Mouse (Mus musculus) liver, adult (tissue): ENCODE measurements around the gene Bnip1.

Source experiments
- GATA4 ChIP-seq: IDR thresholded peaks from 2 replicates; pipeline ENCODE4 v1.6.1; 2014; ENCODE audit warnings: mild to moderate bottlenecking, low read length; ENCODE audit not compliant: insufficient replicate concordance

Gene Bnip1

DNA sequence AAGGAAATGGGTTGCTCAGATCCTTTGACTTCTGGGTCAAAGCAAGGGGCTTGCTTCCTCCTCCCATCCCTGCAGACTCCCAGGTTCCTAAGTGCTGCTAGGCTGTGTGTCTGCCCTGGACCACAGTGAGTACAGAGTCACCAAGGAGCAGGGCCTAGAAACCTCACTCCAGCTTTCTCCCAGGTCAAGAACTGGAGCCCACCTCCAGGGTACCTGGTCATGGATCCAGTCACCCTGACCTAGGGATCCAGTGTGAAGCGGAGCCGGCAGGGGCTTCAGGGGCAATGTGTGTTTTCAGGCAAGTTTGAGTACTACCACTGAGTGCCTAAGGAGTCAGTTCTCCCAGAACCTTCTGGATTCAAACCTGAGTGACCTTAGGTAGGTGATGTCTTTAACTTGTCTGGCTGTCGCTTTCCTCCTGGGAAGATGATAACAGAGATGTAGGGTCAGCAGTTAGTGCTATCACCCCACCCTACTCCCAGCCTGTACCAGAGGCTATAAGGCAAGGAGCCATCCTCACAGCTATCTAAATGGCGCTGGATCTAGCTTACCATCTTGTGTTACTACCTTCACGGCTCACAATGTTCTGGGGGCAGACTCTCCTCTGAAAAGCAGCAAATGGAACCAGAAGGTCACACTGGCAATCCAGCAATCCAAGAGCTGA lies 53.6 kb downstream of the Bnip1 start:
- TF ChIP-seq GATA4, result no peak

DNA sequence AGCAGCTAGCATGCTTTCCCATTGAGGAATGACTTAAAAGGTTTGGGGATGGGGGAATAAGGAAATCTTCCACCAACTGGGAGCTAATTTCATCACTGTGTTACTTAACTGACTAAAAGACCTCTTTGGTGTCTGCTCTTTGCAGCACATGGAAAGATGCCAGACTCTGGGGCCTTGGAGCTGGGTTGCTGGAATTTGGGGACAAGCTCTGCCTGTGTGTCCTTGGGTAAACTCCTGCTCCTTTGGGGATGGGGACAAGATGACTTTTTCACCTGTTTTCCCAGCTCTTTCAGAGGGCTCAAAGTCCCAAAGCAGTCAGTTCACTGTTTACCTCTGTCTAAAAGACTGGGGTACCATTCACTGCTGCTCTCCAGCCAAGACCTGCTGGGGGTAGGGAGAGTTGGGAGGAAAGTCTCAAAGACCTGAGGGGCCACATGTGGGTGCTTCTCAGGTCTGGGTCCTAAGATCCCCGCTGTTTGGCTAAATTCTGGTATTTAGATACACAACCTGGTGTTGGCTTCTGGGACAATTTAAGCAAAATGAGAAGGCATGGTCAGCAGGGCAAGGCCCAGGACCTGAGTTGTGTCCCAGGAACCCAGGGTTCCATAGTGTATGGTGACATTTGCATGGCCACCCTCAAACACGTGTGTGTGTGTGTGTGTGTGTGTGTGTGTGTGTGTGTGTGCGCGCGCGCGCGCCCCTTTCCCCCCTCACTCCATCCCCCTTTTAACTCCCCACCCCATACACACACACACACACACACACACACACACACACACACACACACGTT lies 54.3 kb downstream of the Bnip1 start:
- no peak for TF ChIP-seq GATA4

DNA sequence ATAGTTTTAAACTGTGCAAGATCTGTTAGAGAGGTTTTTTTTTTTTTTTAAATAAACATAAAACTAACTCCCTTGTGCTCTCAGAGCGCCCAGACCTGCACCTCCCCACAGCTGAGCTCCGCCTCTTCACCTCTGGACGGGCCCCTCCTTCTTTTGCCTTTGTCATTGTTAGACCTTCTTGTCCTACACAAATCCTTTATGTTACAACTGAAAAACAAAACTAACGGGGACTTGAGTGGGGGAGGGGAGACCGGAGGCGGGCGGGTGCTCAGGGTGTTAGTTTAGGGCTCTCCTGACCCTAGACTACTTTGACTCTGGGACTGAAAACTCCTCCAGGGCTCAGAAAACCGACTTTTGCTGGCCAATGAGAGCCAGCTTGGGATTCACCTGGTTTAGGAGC lies 55.1 kb downstream of the Bnip1 start:
- no peak for TF ChIP-seq GATA4

DNA sequence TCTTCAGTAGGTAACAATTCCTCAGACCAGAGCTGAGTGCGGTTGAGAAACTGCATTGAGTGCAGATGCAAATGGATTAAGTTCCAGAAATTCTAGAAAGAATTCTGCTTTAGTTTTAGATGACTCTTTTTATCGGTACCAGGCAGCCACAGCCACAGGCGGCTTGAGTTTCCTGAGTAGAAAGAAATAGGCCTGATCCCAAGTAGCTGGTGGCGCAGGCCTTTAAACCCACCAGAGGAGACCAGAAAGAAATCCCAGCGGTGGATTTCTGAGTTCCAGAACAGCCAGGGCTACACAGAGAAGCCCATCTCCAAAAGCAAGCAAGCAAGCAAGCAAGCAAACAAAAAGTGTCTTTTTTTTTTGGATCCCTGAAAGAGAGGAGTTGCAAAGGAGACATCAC lies 55.5 kb downstream of the Bnip1 start:
- no peak for TF ChIP-seq GATA4

DNA sequence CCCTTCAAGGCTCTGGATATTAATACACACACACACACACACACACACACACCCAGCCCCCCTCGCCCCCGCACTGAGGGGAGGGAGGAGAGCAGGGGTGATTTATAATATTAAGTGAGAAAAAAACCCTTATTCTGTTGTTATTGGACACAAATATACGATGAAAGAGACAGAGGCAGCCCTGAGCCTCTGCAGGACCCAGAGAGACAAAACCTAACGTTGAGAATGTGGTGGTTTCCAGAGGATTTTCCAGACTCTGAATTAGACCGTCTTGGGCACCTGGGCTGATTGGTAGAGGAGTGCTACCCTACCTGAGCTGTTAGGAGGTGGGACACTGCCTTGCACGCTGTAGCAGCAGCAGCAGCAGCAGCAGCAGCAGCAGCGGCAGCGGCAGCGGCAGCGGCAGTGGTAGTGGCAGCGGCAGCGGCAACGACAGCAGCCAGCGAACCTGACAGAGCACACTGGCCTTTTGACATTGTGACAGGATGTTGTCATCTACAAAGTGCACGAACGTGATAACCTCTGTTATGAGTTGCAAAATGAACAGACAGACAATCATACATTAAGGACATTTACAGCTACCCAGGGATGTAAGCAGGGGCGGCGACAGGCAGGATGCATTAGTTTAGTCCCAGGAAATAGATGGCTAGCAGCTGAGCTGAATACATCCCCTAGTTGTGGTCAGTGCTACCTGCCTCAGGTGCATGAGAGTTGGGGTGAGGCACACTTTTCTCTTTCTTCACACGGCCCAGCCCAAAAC lies 56.1 kb downstream of the Bnip1 start:
- TF ChIP-seq GATA4, result no peak

DNA sequence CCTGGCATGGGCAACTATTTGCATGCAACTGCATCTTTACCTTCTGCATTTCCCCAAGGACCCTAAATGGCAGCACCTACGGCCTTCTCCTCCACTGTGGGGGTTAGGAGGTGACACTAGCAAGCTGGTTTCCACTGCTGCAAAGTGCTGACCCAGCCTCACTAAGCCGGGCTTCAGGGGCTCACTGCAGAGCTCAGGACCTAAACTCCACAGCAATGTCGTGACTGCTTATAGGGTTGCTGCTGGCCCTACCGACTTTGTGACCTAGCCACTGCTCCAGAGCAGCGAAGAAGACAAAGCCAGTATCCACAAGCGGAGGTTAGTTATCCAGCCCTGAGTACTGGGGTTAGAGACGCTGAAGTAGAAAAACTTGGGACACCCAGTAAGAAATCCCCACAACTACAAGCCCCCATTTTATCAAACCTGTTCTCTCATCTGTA lies 56.7 kb downstream of the Bnip1 start:
- TF ChIP-seq GATA4, result no peak

DNA sequence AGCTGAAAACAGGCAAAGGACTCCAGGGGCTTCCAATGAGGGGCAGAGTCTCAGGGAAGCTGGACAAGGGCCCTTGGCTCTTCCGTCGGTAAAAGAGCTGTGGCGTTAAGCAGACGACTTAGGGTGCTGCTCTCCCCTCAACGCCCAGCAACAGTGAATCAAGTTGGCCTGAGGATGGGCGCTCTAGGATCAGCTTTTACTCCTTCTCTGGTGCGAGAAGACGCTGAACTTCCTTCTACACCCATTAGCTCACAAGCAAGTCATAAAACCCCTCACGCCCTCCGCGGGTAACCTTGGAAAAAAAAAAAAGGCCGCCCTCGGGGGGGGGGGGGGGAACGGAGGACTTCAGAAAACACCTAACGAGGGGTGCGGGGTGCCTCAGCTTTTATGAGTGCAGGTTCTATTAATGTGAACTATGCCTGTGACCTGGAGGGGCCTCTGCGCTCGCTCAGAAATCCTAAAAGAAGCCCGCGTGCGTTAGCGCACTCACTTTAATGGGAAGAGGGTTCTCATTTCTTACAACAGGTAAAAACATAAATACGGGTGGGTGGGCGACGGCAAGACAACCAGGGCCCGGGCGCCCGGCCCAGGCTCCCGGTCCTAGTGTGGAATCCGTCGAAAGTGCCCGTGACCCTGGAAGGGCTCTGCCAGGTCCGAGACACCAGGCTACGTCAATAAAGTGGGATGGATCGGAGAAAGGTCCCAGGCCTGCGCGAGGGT lies 57.5 kb downstream of the Bnip1 start:
- TF ChIP-seq GATA4, result no peak

DNA sequence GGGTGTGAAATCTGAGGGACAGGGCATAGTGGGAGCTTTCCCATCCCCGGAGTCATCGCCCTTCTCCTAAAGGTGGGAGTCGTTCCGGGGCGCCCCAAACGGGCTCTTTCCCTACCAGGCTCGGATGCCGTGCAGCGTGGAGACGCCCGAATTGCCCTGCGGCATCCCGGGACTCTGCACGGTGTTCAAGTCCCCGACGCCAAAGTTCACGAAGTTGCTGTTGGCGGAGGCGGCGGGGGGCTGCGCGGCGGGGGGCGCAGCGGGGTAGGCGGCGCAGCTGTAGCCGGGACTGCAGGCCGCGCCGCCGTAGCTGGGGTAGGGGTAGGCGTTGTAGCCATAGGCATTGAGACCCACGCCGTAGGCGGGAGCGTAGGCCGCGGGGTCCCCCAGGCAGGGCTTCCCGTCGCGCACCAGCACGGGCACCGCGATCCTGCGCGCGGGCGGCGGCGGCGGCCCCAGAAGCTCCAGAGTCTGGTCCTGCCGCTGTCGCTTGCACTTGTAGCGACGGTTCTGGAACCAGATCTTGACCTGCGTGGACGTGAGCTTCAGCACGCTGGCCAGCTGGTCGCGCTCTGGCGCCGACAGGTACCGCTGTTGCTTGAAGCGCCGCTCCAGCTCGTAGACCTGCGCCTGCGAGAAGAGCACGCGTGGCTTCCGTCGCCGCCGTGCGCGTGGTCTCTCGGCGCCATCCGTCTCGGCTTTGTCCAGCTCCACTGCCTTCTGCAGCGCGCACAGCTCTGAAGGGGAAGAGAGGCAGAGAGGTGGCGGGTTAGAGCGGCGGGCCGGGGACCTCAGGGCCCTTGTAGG lies 58.2 kb downstream of the Bnip1 start:
- no peak for TF ChIP-seq GATA4

DNA sequence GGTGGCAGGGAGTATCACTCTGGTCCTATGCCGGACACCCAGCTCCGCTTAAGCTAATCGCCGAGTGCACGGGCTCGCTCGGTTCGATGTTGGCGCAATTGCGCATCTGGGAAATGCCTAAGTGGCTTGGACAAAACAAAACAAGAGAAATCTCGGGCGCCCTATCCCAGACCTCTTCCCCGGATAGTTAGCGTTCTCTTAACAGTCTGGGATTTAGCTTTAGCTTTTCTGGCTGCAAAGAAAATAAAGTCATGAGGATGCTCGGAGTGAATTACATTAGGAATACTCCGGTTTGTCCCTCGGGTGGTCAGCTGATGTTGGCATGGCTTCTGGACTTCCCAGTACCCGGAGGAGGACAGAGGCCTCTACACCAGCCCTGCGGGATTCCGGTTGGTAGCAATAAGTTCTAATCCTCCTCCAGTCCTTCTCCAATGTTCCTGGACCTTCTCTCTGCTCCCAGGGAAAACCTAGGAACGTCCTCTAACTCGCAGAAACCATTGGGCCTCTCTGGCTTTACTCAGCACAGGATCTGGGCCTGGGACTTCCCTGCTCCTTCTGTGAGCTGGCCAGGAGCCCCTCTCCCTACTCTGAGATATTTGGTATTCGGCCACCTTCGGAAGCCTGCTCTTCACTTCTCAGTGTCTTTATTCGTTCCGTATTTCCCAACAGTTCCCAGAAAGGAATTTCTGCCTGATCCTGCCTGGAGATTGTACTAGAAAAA lies 59.0 kb downstream of the Bnip1 start:
- TF ChIP-seq GATA4, result no peak

DNA sequence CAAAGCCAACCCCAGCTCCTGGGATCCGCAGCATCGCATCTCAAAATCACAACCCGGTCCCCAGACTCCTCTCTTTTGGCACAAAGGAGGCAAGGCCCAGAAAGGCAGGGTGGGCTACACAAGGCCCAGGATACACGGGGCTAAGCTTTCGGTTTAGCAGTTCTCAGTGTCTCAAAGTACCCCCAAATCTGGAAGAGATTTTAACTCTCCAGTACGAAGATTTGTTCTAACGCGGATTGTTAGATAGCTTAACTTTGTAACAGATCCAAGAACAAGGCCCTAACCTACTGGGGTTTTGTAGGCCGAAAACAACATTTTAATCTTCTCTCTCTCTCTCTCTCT lies 59.5 kb downstream of the Bnip1 start:
- no peak for TF ChIP-seq GATA4

DNA sequence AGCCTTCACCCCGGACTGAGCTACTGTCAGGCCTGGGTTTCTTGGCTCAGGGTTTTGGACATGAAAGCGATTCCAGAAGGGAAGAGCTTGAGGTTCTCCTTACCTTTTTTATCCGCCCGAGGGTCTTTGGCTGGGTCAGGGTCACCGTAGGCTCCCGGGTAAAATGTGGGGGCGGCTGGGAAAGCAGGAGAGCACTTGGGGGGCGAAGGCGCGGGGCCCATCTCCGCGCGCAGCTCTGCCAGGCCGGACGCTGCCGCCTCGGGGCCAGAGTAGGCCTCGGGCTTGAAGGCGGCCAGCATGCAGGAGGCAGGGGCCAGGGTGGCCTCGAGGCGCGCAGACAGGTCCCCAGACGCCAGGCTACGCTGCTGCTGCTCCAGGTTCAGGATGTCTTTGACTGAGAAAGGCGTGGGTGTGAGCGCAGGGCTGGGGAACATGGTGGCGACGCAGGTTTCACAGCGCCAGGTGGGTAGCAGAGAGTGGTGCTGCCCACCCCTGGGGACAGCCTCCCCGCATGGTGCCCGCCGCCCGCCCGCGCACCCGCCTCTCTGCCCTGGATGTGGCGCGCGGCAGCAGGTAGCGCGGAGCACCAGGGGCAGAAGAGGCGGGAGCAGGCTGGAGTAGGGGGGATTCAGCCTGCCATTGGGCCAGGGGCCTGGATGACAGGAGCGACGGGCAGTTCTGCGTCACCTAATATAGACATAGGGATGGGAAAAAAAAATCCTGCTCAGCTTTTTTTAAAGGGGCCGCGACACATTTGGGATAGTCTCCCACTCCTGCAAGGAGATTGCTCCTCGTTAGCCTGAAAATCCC lies 60.3 kb downstream of the Bnip1 start:
- no peak for TF ChIP-seq GATA4

DNA sequence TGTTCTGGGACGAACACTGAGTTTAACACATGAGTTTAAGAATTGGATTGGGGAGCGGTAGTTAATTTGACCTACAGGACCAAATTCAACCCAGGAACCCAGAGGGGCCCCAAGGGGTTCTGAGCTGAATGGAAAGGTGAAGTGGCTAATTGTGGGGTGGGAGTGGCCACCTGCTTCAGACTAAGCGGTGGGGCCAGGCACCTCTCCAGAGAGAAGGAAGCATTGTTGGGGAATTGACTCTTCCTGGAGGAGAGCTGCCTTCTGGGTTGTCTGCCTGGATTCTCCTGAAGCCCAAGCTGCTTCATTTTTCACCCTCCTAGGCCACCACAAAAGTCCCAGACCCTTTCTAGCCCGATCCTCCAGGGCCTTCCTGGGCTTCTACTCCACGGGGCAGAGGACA lies 61.1 kb downstream of the Bnip1 start:
- no peak for TF ChIP-seq GATA4
